Mouse (Mus musculus) thymus, postnatal 36 days (tissue): ENCODE measurements around the gene Gm10840.
"Not testable (repeated sequence)": the region's sequence is repeated elsewhere in the genome, so short reads cannot be mapped to it uniquely, and the experiment has no call there.

Experiments
- DNase-seq, 2 experiments: peaks; one replicate each; pipeline ENCODE4 v3.0.0; 2022; ENCODE audit warnings: mixed read lengths in 2 of 2

Gene Gm10840

DNA sequence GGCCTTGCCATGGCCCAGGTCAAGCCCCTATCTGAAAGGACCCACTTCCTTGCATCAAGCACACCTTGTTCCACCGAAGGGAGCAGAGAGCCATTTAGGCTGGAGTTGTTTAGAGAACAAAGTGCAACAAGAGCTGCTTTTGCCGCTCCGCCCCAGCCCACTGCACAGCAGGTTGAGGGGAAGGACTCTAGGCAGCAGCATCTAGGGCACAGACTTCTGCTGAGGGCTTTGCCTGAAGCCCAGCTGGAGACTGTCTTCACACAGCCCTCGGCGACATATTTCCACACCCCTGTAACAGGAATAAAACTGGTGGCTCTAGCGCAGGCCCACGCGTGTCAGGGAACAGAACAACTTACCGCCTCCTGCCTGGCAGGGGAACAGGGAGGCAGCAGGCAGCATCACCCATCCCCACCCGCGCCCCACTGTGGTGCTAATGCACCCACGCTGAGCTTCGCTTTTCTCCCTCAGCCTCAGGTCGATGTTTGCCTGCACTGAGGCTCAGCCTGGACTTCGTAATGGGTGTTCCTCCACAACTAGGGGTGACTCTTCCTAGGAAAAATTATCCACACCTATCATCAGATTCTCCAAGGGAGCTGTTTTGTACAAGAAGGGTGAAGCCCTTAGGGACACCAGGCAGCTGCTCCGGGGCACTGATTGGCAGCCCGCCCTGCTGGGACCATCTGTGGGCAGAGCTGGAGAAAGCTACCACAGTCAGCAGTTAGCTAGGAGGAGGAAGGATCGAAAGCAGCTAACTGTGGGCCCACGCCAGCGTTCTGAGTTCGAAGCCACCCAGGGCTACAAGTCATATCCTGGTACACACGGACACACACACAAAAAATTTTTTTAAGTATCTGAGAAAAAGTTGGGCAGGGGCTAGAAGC is at the start of gene Gm10840, which contains the start of gene Limd2:
Gene Gm10840 (plus strand): TSS at position 10 of the 881 bp plus-strand sequence.
Gene Limd2 (minus strand): TSS at position 20 of the 881 bp plus-strand sequence.
- peak; percentile 79 to 82 for DNase-seq

DNA sequence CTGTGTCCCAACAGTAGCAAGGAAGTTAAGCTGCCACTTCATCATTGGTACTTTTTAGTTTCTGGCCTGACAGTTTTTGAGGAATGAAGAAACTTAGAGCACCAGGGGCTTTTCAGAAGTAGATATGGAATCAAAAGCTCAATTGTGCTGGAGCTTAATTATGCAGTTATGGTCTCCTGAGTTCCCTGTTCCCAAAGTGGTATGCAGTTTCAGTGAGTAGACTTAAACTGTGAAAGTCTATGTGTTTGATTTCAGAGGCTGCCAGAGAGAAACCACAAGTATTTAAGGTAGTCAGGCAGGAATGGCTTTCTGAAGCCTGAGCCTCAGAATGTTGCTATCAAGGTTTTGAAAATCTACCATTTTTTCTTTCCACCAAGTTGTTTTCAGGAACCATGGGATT is 49.0 kb upstream of the Gm10840 start:
- no peak for DNase-seq

DNA sequence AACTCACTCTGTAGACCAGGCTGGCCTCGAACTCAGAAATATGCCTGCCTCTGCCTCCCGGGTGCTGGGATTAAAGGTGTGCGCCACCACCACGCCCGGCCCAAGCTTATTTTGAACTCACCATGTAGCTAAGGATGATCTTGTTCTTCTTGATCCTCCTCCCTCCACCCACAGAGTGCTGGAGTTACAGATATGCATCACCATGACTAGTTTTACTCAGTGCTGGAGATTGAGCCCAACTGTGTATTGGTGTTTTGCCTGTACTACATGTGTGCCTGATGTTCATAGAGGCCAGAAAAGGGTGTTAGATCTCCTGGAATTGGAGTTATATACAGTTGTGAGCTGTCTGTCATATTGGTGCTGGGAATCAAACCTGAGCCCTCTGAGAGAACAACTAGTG is 38.4 kb upstream of the Gm10840 start:
- DNase-seq, result no peak

DNA sequence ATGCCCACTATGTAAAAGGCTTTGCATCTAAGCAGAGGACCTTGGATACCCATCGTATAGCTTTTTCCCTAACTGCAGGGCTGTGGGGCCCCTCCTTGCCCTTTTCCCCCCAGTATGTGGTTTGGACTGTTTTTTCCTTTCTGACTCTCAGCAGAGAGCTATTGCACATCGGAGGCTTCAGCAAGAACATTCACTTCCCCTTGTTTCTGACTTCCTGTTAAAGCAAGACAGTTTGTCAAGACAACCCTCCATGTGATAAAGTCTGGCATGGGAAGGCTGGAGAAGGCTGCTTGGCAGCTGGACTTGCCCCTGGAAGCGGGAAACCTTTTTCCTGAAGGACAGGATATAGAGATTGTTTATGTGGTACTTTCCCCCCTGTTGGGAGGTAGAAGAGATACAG is 37.9 kb upstream of the Gm10840 start:
- peak; percentile 16 to 38 for DNase-seq

DNA sequence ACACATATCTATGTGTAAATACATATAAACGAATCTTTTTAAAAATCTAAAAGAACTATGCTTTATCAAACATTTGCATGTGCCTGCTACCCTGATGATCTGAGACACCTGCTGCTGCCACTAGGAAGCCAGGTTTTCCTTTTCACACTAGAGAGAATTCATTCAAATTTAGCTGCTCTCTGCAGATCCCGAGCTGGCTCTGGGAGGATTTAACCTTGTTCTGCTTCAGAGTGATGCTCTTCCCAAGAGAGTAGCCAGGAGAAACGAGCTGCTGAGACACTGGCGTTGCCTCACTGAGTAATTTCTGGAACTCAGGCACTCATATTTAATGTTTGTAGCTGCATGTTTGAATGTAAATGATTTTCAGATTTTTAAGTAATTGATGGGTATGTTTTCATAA is 35.9 kb upstream of the Gm10840 start:
- no peak for DNase-seq

DNA sequence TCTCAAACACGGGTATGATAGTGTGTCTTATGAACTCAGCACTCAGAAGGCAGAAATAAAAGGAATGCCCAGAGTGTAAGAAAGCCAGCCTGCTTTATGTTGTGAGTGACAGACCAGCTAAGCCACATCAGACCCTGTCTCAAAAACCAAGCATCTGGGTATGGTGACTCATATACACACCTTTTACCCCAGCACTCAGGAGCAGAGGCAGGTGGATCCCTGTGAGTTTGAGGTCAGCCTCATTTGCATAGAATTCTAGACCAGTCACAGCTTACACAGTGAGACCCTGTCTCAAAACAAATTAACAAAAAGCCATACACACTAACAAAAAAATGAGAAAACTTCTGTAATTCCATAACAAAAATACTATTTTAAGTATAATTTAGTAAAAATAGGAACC is 34.8 kb upstream of the Gm10840 start:
- DNase-seq, result no peak

DNA sequence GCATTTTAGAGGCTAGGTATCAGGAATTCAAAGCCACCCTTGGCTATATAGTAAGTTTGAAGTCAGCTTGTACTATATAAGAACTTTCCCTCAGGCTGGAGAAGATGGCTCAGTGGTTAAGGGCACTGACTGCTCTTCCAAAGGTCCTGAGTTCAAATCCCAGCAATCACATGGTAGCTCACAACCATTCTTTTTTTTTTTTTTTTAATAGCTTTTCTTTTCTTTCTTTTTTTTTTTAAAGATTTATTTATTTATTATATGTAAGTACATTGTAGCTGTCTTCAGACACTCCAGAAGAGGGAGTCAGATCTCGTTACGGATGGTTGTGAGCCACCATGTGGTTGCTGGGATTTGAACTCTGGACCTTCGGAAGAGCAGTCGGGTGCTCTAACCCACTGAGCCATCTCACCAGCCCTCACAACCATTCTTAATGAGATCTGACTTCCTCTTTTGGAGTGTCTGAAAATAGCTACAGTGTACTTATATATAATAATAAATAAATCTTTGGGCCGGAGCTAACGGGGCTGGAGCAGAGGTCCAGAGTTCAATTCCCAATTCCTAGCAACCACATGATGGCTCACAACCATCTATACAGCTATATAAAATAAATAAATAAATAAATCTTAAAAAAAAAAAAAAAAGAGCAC is 33.8 kb upstream of the Gm10840 start:
- DNase-seq, result not testable (repeated sequence)

DNA sequence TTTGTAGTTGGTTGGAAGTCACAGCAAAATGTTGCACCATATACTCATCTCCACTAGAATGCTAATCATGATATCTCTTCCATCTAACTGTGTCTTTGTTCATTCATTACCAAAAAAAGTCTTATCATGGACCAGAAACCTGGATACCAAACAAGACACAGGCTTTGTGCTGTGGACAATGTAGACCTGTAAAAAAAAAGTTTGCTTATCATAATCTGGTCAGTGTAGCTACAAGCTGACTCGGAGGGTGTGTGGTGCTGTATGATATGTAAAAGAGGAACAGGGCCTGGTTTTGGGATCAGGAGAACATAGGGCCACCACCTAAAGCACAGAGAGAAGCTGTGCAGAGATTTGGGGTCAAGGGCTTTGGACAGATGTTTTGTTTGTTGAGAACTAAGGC is 31.2 kb upstream of the Gm10840 start:
- DNase-seq, result no peak

DNA sequence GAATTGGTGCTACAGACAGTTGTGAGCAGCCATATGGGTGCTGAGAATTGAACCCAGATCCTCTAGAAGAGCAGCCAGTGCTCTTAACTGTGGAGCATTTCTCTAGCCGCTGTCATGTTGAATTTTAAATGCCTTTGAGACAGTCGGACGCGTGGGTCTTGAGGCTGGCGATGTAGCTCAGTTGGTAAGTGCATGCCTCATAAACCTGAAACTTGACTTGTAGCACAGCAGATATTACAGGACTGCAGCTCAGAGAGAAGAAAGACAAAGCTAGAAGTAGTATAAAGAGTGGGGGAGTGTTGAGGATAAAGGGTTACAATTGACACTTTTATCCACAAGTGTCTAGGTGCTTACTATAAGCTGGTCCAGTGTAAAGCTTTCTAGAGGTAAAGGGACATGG is 28.1 kb upstream of the Gm10840 start:
- DNase-seq, result no peak

DNA sequence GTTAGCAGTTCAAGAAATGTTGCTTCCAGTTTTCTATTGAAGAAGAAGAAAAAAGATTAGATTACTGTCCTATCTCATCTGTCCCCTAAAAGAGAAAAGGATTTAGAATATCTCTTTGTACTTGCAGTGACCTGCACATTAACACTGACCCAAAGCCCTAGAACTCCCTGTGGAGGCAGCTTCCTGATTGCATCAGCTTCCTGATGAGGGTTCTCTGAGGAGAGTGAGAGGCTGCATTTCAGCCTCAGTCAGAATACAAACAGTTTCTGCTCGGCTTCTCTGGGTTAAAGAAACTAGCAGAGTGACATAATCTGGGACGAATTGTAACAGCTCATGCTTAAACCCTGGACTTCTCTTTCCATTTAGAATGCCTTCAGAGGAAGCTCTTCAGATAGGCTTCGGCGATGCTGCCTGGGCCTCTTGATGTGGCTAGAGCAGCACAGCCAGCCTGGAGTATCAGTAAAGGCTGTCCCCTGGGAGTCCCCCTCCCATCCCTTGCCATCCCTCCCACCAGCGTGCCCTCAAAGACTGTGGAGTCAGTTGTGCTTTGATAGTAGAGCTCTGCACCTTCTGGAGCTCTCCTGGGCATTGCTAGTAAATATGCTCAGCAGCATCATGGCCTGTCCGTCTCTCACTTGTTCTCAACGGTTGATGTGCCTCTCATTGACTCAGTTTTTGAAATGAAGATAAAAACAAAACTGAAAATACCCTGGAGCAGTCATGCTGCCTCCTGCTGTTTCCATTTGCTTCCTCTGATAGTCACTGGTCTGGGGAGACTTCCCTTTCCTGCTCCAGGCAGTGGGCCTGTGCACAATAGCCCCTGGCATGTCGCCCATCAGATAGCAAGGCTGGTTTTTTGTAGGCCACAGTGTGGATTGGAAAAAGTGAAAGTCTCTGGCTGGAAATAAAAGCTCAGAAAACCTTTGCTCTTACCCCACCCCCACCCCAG is 25.8 kb upstream of the Gm10840 start:
- DNase-seq, result no peak

DNA sequence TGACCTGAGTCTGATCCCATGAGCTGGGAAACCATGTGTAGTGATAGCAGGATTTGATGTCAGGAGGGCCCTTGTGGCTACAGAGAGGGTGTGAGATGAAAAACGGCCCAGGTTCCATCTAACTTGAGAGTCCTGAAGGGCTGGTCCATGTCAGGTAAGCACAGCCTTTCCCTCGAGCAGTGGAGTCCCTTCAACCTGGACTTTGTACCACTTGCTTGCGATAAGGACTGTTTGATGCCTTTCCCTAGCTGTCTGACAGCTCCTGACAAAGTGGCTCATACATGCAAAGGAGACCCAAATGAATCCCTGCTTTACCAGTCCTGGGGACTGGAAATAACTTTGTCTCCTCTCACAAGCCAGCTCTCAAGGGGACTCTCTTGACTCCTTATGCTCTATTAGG is 9.4 kb upstream of the Gm10840 start:
- DNase-seq, result no peak

DNA sequence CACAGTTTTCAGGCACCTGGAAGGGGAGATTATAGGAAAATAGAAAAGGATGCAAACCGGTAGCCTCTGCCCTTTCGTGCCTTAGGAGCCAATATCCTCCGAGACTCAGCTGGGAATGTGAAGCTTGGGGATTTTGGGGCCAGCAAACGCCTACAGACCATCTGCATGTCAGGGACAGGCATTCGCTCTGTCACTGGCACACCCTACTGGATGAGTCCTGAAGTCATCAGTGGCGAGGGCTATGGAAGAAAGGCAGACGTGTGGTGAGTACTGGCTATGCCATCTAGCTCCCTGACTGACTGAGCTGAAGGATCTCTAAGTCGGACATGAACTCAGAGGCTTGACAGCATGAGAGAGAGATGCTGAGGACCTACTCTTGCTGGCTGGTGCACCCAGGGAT is 8.5 kb upstream of the Gm10840 start:
- DNase-seq, result no peak

DNA sequence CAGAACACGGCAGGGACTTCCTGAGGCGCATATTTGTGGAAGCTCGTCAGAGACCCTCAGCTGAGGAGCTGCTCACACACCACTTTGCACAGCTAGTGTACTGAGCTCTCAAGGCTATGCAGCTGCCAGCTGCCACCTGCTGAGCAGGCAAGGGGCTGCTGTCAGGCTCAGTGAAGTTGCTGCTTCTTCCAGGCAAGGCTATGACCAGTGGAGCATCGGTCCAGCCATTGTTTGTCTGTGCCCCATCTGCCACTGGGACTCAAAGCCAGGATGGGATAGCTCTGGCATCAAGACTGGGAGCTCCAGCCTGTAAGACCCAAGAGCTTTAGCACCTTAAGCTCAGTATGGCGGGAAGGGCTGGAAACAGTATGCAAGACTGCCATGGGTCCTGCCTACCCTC is 6.6 kb upstream of the Gm10840 start:
- DNase-seq, result peak in 1 of 2 experiments; percentile 29

DNA sequence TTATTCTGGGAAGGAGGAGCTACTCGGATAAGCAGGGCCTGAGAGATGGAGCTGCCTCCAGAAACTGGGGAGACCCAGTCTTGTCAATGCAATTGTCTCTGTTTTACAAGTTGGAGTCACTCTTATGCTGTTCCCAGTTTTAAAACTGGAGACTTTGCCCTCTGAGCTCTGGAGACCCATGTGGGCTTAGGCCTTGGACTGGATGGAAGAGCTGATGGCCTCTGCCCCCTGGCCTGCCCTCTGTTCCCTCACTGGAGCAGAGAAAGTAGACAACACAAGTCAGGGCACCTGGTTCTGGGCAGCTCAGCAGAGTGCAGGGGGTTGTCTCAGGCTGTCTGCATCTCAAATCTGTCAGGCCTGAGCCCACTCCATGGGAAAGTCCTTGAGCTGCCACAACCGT is 5.9 kb upstream of the Gm10840 start:
- DNase-seq, result peak in 1 of 2 experiments; percentile 29

DNA sequence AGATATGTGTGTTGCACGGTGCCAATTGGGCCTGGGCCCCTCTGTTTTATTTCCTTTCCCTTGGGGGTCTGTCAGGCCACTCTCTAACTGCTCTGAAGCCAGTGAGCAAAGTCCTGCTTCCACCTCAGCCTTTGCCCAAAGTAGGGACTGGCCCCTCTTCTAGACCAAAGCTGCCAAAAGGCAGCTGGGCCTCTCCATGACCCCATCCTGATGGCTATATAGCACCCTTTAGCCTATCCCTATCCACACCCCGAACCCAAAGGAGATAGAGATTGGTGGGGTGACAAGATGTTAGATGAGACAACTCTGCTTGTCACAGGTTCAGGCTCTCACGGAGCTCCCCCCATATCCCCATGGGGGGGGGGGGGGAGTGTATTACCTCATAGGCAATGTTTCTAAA is 4.9 kb upstream of the Gm10840 start:
- DNase-seq, result no peak

DNA sequence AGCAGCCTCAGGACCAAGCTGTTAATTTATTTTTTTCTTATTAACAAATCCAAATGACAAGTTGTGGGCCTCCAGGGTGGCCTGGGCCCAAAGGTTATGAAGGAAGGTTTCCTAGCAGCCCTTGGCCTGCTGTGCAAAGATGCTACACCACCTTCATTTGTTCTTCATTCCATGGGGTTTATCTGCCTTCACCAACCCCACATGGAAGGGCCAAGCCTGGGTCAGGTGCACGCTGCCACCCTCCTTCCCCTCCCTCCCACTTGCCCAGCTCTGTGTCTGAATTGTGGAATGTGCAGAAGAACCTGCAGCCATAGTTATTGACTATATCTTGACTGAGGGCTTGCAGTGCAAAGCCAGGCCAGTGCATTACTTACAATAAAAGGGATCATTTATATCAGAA is 4.4 kb upstream of the Gm10840 start:
- DNase-seq, result peak in 1 of 2 experiments; percentile 21

DNA sequence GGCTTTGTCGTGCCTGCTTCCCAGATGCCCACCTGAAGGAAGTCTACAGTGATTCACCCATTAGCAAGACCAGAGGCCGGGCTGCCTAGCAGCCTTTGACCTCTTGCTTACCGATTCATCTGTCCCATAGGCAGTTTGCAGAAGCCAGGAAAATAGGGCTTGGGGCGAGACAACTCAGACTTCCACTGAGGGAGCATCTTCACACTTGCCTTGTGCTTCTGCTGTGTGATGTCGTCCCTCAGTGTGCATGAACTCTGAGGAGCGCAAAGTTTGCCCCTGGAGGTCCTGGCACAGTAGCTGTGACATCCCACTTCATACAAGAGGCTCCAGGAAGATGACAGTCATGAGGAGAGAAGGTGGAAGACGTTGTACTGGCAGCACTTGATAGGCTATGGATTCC is 3.5 kb upstream of the Gm10840 start:
- peak in 1 of 2 experiments; percentile 26 for DNase-seq

DNA sequence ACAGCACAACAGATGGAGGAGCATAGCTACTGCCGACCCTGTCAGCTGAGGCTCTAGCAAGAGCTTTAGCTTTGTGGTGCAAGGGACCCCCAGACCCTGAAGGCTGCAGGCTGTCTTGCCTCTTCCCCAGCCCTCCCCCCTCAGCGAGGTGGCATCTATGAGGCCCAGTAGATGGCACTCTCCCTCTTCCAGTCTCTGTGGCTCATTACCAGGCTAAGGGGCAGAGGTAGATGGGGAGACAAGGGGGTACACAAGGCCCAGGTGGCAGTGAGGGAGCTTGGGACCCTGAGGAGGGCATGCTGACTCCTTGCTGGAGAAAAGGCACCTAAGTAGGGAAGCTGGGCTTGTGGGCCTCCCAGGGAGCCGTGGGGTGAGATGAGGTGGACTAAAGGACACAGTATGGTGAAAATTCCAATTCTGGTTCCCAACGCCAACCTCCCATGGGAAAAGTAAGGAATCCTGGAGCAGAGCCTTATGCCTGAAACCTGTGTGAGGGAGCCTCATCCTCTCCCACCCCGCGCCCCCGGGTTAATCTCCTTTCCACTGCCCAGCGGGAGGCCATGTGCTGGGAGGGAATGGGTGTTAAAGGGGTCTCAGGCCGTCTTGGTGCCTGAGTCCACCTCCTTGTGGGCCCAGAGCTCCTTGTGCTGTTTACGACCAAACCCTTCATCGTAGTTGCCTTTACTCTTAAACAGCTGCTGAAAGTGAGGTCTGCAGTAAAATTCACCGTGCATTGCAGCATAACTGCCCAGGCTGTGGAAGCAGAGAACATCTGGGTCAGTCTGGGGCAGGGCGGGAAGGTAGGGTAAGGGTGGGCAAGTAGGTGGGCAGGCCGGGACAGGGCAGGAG is 2.3 kb upstream of the Gm10840 start:
- DNase-seq, result peak; percentile 73 to 81

DNA sequence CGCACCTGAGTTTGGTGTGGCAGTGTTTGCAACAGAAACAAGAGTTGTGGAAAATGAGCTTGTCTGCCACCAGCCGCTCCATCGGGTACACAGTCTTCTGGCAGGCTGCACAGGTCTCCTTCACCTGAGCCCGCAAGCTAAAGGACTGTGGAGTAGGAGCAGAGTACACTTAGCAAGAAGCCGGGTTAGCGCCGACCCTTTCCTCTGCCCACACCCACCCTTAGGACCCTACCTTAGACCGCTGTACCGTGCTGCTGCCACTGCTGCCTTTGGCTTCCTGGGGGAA is 1.8 kb upstream of the Gm10840 start:
- no peak for DNase-seq

DNA sequence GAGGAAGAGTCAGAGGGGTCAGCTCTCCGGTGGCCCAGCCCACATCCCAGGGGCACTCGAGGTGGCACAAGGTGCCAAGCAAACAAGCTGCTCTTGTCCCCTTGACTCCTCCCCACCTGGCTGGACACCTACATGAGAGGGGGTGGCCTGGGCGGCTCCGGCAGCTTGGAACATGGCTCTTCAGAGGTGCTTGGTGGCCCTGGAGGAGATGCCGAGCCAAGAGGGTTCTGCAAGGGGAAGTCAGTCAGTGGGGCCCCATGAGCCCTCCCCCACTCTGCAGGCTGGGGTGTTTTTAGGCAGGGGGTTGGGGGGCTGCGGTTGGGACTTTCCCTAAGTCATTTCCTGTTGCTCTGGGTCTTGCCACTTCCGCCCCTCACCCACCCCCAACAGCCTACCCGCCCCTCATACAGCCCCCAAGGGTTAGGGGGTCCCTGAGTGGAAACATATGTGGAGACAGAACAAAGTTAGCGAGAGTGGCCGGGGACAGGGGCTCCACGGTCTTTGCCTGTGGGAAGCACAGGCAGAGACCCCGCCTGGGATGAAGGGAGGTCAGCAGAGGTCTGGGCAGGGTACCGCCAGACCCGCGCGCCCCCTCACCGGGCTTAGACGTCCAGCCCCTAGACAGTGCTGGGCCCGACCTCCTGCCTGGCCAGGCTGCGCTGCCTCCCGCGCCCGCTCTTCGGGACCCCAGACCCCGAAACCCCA is 1.3 kb upstream of the Gm10840 start:
- DNase-seq, result peak; percentile 92 to 96
